Mouse (Mus musculus) testis, postnatal 10 days (tissue): Measurements from ENCODE around the gene Rptn.
"Not testable (repeated sequence)": the region's sequence is repeated elsewhere in the genome, so short reads cannot be mapped to it uniquely, and the experiment has no call there.

ENCODE experiments used
- DNase-seq: peaks from one replicate; pipeline ENCODE4 v3.0.0; 2021; ENCODE audit warnings: low spot score

Gene Rptn

GRCm38 (mm10) chr3:93393366-93393765, at the start of gene Rptn:
Gene Rptn (plus strand): TSS chr3:93393699.
- no peak for DNase-seq

GRCm38 (mm10) chr3:93346896-93347295, 46.6 kb upstream of the Rptn start:
- no peak for DNase-seq

DNA sequence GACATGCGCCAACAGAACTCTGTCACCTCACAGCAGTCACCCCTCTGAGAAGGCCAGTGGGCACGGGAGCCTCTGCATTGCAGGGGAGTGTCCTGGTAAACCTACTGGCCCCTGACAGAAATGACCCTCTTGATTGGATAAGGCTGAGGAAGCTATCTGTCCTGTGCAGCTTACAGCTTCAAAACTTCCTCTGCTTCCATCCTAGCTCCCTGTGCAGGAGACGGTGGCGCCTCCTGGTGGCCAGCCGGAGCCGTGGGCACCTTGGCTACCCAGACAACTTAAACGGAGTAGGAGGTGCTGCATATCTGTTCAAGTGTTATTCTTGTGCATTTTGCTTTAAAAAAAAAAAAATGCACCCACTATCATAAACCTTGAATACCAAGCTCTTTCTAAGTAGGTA, 33.5 kb upstream of the Rptn start:
- peak; percentile 89 for DNase-seq

DNA sequence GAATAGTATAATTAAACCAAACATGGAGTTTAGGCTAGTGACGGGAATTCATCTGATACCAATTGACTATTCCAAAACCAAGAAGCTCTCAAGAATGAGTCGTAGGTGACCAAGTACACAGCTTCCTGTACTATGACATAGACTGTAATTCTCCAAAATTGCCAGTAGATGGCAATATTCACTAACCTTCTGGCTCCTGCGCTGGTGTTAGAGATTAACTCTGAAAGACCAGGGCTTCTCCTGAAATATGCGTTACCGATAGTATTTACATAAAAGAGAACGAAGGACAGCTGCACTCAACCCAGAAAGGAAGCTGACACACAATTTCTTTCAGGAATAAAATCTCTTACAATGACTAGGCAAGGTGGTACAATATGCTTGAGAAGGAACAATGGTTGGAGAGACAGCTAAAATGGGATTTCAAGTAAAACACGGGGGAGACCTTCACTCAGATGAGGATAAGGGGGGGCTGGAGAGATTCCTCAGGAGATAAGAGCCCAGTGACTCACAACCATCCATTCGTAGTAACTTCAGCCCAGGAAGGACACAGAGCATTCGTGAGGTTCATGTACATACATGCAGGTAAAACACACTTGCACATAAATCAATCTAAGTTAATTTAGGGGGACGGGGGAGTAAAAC, 31.4 kb upstream of the Rptn start:
- no peak for DNase-seq

DNA sequence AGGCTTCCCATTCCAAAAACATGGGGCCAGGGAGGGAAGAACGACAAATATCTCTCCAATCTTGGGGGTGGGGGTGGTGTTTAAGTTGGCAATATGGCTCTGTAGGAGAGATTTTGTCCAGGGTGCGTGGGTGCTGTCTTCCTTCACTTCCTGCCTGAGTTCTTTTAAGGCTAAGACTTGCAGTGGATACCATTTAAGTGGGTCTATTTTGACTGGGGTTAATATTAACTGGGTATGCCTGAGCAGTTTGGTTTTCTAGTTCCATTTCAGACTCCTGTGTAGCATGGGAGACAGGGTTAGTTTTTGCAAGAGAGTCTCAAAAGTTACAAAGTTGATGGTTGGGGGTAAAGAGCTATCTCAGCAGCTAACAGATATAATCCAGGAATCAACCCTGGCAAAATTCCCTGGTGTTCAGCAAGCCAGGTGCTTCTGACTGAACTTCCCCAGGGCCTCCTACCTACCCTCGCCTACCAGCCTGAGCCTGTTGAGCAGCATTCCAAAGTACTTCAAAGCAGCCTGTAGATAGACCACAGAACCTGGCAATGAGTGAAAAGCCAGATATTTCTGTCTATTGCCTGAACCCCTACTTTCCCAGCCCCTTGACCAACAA, 26.4 kb upstream of the Rptn start:
- DNase-seq, result no peak

GRCm38 (mm10) chr3:93368171-93368570, 25.3 kb upstream of the Rptn start:
- no peak for DNase-seq

DNA sequence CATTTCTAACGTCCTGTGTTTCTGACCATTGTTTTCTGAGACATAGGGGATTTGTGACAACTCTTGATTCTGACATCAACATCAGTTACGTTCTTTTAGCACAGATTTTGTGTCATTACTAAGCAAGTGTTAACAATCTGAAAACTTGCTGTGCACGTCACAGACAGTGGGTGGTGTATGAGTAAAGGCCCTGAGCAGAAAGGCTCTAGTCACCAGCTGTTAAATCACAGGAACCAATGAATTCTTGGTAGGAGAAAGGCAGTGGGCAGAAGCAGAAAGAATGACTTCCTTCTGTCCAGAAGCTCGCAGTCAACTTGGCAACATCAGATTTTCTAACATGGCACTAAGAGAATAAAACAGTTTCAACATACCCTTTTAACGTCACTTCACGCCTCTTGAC, 20.1 kb upstream of the Rptn start:
- DNase-seq, result no peak

DNA sequence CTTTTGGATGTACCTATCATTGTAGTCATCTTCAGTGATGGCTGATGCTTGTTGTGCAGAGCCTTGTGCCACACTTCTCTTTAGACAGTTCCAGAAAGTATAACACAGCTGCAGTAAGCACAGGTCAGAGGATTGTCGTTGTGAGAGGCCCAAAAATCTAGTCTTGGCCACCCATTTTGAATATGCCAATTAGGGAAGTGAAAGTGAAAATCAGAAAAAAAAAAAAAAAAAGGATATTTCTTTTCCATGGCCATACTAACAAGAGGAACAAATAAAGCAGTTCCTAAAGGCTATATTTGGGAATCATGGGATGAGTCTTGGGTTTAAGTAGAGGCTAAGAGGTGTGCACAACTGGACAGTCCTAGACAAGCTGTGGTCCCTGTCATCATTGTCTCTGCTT, 18.3 kb upstream of the Rptn start:
- no peak for DNase-seq

- DNase-seq, result no peak
Measured at GRCm38 (mm10) chr3:93375601-93376000, 17.9 kb upstream of the Rptn start.

DNA sequence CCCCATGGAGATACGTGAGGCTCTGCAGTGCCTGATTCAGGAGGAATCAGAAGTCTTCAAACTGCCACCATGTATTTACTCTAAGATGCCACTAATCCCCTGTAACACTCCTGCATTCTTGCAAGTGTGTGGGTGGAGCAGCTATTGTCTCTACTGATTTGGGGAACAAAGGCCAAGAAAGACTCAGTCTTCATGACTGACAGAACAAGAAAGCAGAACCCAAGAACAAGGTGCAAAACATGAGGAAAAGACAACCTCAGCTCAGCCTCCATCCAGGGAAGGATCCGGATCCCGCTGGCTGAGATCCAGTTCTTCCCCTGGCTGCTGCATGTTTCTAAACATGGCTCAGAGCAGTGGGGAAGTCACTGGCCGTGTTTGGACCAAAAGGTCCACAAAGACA, 15.4 kb upstream of the Rptn start:
- DNase-seq, result no peak

DNA sequence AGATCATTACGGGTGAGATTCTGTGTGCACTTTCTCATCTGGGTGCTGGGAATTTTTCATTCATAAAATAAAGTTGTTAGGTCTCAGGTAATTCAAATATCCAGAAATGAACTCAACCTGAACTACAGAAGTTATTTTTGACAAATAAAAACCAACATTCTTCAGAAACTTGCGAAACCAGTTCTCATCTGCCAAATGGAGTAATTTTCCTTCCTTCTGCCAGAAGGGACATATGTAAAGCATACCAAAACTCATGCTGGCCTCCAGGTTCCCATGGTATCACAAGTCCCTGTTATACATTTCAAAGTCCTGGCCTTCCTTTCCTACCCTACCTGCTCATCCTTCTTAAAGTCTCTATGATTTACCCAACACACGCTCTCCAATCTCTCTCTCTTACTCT, 10.4 kb downstream of the Rptn start:
- no peak for DNase-seq

DNA sequence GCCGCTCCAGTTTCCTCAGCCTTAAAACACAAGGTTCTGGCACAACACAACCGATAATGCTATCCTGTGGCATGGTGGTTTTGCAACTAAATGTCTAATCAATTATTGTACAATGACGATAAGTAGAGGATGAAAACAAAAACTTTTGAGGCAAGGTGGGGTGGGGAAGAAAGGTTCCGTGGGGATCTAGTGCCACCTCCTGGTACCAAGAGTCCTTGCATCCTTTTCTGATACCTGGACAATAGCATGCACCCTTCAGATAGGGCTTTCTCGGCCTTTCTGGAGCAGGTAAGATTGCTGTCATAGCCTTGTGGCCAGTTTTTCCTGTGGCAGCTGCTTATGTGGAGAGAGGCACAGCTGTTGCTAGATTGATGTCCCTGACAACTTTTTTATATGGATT, 13.5 kb downstream of the Rptn start:
- peak; percentile 46 for DNase-seq

GRCm38 (mm10) chr3:93411905-93412304, 18.4 kb downstream of the Rptn start:
- DNase-seq, result no peak

- DNase-seq, result no peak
Measured at GRCm38 (mm10) chr3:93431673-93432072, 38.2 kb downstream of the Rptn start.

GRCm38 (mm10) chr3:93442030-93442429, 48.5 kb downstream of the Rptn start, which contains the start of gene Tchh:
Gene Tchh (plus strand): TSS chr3:93442330.
- no peak for DNase-seq

GRCm38 (mm10) chr3:93443501-93444101, 50.1 kb downstream of the Rptn start:
- peak; percentile 44 for DNase-seq

- peak; percentile 67 for DNase-seq
Measured at GRCm38 (mm10) chr3:93444343-93445164, 51.1 kb downstream of the Rptn start.

DNA sequence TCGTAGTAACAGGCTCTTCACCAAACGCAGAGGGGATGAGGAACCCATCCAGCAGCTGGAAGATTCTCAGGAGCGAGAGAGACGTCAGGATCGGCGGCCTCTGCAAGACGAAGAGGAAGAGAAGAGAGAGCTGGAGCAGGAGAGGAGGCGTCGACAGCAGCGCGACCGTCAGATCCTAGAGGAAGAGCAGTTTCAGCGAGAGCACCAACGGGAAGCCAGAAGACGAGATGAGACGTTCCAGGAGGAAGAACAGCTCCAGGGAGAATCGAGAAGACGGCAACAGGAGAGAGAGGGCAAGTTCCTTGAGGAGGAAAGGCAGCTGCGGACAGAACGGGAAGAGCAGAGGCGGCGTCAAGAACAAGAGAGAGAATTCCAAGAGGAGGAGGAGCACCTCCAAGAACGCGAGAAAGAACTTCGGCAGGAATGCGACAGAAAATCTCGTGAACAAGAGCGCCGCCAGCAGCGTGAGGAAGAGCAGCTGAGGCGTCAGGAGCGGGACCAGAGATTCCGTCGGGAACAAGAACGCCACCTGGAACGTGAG, 51.7 kb downstream of the Rptn start:
- DNase-seq, result no peak

GRCm38 (mm10) chr3:93446128-93446755, 52.7 kb downstream of the Rptn start:
- DNase-seq, result peak; percentile 52

DNA sequence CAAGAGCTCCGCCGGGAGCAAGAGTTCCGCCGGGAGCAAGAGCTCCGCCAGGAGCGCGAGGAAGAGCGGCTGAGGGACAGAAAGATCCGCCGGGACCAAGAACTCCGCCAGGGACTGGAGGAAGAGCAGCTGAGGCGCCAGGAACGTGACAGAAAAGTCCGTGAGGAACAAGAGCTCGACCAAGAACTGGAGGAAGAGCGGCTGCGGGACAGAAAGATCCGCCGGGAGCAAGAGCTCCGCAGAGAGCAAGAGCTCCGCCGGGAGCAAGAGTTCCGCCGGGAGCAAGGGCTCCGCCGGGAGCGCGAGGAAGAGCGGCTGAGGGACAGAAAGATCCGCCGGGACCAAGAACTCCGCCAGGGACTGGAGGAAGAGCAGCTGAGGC, 53.2 kb downstream of the Rptn start:
- not testable (repeated sequence) for DNase-seq

DNA sequence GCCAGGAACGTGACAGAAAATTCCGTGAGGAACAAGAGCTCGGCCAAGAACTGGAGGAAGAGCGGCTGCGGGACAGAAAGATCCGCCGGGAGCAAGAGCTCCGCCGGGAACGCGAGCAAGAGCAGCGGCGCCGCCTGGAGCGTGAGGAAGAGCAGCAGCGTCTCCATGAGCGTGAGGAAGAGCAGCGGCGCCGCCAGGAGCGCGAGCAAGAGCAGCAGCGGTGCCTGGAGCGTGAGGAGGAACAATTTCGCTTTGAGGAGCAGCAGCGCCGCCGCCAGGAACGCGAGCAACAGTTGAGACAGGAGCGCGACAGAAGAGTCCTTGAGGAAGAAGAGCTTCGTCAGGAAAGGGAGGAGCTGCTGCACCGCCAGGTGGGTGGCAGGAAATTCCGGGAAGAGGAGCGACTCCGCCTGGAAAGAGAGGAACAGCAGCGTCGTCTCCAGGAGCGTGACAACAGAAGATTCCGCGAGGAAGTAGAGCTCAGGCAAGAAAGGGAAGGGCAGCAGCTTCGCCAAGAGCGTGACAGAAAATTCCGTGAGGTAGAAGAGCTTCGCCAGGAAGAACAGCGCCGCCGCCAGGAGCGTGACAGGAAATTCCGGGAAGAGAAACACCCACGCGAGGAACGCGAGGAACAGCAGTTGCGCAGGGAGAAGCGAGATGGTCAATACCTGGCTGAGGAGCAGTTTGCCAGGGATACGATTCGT, 53.8 kb downstream of the Rptn start:
- DNase-seq, result peak; percentile 57
